Mouse (Mus musculus): Measurements from ENCODE around the gene Palld. TPM values are rescaled to one million over a fixed set of nuclear protein-coding genes. Genes with fewer than 3 reads are reported as not detected.

The Palld gene
- polyA plus RNA-seq, 1 experiment from 2014 or later, result 7.2 TPM

DNA sequence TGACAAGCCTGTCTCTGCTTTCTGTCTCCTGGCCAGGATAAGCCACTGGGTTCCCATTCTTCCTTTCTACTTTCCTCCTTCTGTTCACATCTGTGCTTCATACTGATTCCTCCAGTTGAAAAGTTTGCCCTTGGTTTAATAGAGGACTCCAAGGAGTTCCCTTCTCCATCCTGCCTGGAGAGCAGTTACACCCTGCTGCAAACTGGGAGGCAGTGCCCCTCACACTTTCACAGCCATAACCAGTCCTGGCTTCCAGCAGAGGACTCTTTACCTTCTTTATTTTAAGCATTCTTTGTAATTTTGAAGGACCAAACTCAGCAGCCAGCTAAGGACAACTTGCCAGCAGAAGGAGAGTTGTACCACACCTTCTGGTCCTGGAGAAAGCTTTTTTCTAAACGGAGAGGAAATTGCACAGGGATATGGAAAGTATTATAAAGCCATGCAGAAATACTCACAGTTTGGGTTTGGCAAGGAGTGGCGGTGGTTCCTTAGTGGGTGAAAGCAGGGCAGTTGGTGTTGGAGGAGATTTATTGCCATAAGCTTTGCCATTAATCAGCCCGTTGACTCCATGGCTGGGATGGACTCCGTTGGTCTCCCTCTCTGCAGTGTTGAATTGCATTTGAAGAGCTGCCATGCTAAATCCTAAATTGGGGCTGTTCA is 218.1 kb downstream of the Palld start:
- no peak overlapping the region for H3K27ac ChIP-seq
- 97% methylated on average over 4 of the region's 4 CpGs for WGBS (ENCODE audit: missing documents)
- H3K79me2 ChIP-seq (ENCODE audit: inconsistent target), result no peaks in the 10 kb centered on the region
- no peaks in the 10 kb centered on the region for H3K36me3 ChIP-seq (ENCODE audit: inconsistent target)
- H3K4me3 ChIP-seq (ENCODE audit: inconsistent target), result no peak overlapping the region

DNA sequence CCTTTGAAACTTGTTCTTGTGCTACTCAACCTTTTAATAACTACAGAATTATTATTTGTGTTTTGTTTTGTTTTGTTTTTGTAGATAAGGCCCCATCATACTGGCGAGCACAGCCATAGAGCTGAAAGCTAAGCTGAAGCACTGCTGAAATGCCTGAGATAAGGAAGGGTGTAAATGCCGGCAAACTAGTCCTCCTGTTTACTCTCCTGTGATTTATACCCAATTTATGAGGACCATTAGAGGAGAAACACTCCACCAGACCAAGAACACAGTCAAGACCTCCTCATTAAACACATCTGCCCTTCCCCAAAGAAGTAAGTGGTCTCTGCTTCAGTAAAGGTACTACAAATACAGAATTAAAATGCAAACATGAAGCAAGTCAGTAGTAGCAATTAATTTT is 219.6 kb downstream of the Palld start:
- H3K36me3 ChIP-seq (ENCODE audit: inconsistent target), result no peaks in the 10 kb centered on the region
- 94% methylated on average over 2 of the region's 2 CpGs for WGBS (ENCODE audit: missing documents)
- no peaks in the 10 kb centered on the region for H3K79me2 ChIP-seq (ENCODE audit: inconsistent target)
- no peak overlapping the region for H3K4me3 ChIP-seq (ENCODE audit: inconsistent target)
- H3K27ac ChIP-seq, result no peak overlapping the region

DNA sequence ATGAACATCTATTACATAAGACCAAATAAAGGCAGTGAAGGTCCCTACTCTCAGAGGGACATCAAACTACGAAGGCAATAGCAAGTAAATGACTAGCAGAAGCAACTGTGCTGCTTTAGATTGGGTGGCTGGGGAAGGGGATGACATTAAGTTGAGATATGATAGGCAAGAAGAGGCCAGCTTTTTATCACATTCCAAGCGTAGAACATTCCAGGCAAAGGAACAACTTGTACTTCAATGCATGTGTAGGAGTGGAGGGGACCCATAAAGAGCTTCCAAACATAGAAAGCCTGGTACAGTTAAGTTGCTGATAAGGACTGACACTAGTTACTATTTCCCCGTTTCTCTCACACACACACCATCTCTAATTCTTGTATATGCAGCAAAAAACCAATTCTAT is 221.3 kb downstream of the Palld start:
- WGBS (ENCODE audit: missing documents), result 95% methylated on average over 3 of the region's 3 CpGs

DNA sequence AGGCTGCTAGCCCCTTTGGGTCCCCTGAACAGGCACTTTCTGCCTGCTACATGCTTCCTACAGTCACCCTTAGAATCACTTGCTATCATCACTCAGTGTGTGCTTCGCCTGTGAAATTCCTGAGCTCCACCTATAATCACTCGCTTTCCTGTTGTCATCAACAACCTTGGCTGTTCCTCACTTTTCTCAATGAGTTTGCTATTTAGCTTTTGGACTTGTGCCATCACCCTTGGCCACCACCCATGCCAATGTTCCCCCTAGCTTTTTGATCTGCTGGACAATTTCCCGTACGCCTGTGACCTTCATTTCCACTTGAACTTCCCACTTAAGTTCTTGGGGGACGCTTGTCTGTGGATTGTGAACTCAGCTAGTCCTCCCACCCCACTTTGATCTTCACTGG is 225.3 kb downstream of the Palld start:
- 85% methylated on average over 4 of the region's 5 CpGs for WGBS (ENCODE audit: missing documents)
- Histone ChIP-seq H3K27ac (no peak overlapping the region), H3K36me3 (ENCODE audit: inconsistent target) (no peaks in the 10 kb centered on the region), H3K79me2 (ENCODE audit: inconsistent target) (no peaks in the 10 kb centered on the region), H3K4me3 (ENCODE audit: inconsistent target) (no peak overlapping the region)

More for the DNA sequence above, 221.3 kb downstream of the Palld start:
- no peak overlapping the region for H3K27ac ChIP-seq
- H3K4me3 ChIP-seq (ENCODE audit: inconsistent target), result no peak overlapping the region
- no peaks in the 10 kb centered on the region for H3K79me2 ChIP-seq (ENCODE audit: inconsistent target)
- no peaks in the 10 kb centered on the region for H3K36me3 ChIP-seq (ENCODE audit: inconsistent target)

DNA sequence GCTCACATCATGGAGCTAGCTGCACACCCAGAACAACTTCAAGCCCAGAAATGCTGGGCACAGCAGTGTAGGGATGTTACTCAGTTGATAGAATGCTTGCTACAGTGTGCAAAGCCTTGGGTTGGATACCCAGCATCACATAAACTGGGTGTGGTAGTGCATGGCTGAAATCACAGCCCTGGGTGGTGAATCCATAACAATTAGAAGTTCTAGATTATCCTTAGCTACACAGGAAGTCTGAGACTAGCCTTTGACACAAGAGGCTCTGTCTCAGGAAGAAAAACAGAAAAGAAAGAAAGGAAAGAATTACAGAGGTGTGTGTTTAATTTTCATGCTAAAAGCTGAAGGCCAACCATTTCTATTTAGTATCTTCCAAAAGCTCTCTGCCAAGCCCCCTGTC is 231.3 kb downstream of the Palld start:
- no peaks in the 10 kb centered on the region for H3K79me2 ChIP-seq (ENCODE audit: inconsistent target)
- no peak overlapping the region for H3K4me3 ChIP-seq (ENCODE audit: inconsistent target)
- no peak overlapping the region for H3K27ac ChIP-seq
- no peaks in the 10 kb centered on the region for H3K36me3 ChIP-seq (ENCODE audit: inconsistent target)

DNA sequence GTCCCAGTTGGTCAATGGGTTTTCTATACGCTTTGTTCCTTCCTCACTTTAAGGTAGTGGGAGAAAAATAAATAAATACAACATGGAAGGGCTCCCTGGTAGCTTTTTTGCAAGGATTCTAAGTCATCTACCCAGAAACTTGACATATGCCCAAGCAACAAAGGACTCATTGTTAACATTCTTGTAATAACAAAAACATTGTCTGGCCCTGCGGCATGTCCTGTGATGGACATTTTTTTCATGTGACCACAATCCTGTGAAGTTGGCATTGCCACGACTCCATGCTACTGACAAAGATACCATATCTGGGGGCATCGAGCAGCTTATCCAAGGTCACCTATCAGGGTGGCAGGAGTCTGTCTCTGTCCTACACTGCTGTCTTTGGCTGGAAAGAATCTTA is 232.1 kb downstream of the Palld start:
- no peak overlapping the region for H3K4me3 ChIP-seq (ENCODE audit: inconsistent target)
- WGBS (ENCODE audit: missing documents), result 96% methylated on average over 4 of the region's 4 CpGs

DNA sequence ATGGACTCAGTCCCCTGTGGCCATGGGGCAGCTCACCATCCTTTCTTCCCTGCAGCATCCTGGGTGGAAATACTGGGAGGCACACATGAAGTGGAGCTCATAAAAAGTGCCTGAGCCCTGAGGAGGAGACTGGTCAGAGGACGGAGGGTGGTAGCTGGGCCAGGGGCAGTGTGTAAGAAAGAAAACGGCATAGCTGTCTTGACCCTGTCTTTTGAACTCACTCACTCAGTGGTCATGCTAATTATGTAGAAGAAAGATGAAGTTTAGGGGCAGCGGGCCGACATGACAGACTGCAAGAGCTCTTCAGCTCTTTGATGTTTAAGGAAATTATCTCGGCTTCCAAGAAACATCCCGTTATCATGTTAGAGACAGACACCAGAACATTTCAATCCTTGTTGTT is 235.6 kb downstream of the Palld start:
- Histone ChIP-seq H3K36me3 (ENCODE audit: inconsistent target) (no peaks in the 10 kb centered on the region), H3K4me3 (ENCODE audit: inconsistent target) (no peak overlapping the region), H3K79me2 (ENCODE audit: inconsistent target) (no peaks in the 10 kb centered on the region), H3K27ac (no peak overlapping the region)
- 96% methylated on average over 6 of the region's 6 CpGs for WGBS (ENCODE audit: missing documents)

More for the DNA sequence above, 232.1 kb downstream of the Palld start:
- Histone ChIP-seq H3K27ac (no peak overlapping the region), H3K36me3 (ENCODE audit: inconsistent target) (no peaks in the 10 kb centered on the region), H3K79me2 (ENCODE audit: inconsistent target) (no peaks in the 10 kb centered on the region)

DNA sequence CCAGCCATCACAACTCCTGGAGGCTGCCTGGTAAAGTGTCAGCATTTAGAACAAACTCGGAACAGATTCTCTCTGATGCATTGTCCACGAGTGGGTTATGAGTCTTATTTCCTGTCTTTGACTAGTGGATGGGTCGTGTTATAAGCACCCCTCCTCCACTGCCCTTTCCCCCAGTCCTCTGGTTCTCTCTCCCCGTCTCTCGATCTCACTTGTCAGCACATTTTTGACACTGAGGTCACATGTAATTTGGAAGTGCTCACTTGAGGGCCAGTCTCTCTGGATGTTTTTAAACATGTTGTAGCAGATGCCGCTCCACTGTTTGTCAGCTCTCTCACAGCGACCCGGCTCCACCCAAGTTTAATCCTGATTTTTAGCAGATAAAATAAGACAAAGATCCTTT is 237.5 kb downstream of the Palld start:
- no peaks in the 10 kb centered on the region for H3K36me3 ChIP-seq (ENCODE audit: inconsistent target)
- 75% methylated on average over 8 of the region's 8 CpGs for WGBS (ENCODE audit: missing documents)
- no peaks in the 10 kb centered on the region for H3K79me2 ChIP-seq (ENCODE audit: inconsistent target)
- H3K27ac ChIP-seq, result no peak overlapping the region
- no peak overlapping the region for H3K4me3 ChIP-seq (ENCODE audit: inconsistent target)

DNA sequence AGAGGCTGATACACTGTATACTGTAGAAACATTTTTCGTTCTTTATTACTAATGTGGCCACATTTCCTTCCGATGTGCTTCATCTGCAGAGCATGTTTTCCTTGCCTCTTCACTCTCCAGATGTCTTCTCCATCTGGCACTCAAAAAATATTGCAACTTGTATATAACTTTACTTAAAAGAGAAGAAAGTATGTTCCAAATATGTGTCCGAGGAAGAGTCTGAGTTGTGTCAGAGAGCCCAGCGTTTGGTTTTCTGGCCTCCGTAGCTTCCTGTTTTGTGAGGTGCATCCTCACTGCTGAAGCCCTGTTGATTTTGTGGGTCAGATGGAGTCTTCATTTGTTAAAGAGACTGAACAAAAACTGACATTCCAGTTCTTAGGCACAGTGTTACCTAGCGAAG is 238.3 kb downstream of the Palld start:
- no peaks in the 10 kb centered on the region for H3K36me3 ChIP-seq (ENCODE audit: inconsistent target)
- 89% methylated on average over 6 of the region's 6 CpGs for whole genome bisulfite sequencing (ENCODE audit: missing documents)
- no peaks in the 10 kb centered on the region for H3K79me2 ChIP-seq (ENCODE audit: inconsistent target)
- no peak overlapping the region for H3K27ac ChIP-seq
- no peak overlapping the region for H3K4me3 ChIP-seq (ENCODE audit: inconsistent target)

DNA sequence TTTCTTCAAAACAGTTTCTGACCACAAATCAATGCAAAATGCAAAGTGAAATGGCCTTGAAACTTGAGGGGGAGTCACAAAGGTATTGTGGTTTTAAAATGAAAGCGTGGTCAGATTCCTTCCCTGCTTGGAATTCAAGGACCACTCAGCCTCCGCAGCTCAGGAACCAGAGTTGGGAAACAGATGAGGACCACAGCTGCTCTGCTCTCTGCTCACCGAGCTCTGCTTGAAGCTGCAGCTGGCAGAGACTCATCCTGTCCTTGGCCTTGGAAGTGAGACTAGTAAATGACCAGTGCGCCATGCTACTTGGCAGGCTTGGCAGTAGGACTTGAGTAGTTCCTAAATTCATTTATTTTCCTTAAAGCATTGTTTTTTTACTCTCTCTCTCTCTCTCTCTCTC is 239.7 kb downstream of the Palld start:
- no peaks in the 10 kb centered on the region for H3K36me3 ChIP-seq (ENCODE audit: inconsistent target)
- WGBS (ENCODE audit: missing documents), result 90% methylated on average over 4 of the region's 4 CpGs
- H3K79me2 ChIP-seq (ENCODE audit: inconsistent target), result no peaks in the 10 kb centered on the region
- H3K27ac ChIP-seq, result no peak overlapping the region
- H3K4me3 ChIP-seq (ENCODE audit: inconsistent target), result no peak overlapping the region

DNA sequence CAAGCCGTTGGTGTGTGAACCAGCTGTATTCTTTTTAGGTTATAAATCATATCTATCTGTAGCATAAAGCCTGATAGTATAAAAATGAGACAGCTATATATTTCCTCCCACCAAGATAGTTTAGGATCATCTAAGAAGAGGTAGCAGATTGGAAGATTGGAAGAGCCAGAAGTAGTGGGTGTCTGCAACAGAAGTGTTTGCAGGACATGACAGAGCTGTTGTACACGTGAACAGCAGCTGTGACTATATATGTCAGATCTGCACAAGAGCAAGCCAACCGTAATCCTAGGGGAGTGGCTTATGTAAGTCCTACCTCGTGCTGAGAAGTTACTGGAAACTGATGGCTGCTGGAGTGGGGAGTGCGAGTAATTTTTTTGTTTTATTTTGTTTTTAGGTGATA is 240.9 kb downstream of the Palld start:
- no peak overlapping the region for H3K27ac ChIP-seq
- no peak overlapping the region for H3K4me3 ChIP-seq (ENCODE audit: inconsistent target)
- H3K36me3 ChIP-seq (ENCODE audit: inconsistent target), result no peaks in the 10 kb centered on the region
- H3K79me2 ChIP-seq (ENCODE audit: inconsistent target), result no peaks in the 10 kb centered on the region
- 91% methylated on average over 5 of the region's 5 CpGs for WGBS (ENCODE audit: missing documents)

DNA sequence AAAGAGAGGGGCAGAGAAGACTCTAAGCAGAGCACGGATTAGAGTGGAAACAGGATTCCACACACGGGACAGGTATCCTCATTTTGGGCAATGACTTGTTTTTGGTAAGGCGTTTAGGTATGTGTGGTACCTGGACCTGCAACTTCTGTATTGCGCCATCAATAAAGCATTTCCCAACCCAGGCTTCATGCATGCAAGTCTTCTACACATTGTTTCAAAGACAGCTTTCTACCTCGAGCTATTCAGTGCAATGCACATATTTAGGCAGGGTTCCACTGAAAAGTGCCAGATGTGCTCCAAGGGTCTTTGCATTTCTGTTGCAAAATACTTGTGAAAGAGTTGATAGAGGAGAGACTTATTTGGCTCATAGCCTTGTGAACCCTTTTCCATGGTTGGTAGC is 241.5 kb downstream of the Palld start:
- Histone ChIP-seq H3K4me3 (ENCODE audit: inconsistent target) (no peak overlapping the region), H3K36me3 (ENCODE audit: inconsistent target) (no peaks in the 10 kb centered on the region), H3K27ac (no peak overlapping the region), H3K79me2 (ENCODE audit: inconsistent target) (no peaks in the 10 kb centered on the region)
- WGBS (ENCODE audit: missing documents), result 91% methylated on average over 5 of the region's 5 CpGs

DNA sequence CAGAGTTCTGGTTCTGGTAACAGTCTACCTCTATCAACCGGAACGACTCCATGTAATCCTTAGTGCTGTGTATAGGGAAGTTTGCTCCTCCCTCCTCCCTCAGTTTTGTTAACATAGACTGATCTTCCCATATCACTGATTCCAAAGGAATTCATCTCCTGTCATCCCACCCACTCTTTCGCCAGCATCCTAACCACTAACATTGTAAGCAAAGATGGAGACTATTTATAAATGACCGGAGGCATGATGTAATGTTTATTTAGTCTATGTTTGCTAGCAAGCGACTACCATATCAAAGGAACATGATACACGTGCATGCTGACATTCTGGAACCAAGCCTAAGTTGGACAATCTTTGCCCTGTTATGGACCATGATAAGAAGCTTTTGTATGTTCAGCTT is 250.5 kb downstream of the Palld start:
- no peaks in the 10 kb centered on the region for H3K79me2 ChIP-seq (ENCODE audit: inconsistent target)
- H3K36me3 ChIP-seq (ENCODE audit: inconsistent target), result no peaks in the 10 kb centered on the region
- WGBS (ENCODE audit: missing documents), result 93% methylated on average over 6 of the region's 6 CpGs
- H3K27ac ChIP-seq, result no peak overlapping the region
- H3K4me3 ChIP-seq (ENCODE audit: inconsistent target), result no peak overlapping the region

DNA sequence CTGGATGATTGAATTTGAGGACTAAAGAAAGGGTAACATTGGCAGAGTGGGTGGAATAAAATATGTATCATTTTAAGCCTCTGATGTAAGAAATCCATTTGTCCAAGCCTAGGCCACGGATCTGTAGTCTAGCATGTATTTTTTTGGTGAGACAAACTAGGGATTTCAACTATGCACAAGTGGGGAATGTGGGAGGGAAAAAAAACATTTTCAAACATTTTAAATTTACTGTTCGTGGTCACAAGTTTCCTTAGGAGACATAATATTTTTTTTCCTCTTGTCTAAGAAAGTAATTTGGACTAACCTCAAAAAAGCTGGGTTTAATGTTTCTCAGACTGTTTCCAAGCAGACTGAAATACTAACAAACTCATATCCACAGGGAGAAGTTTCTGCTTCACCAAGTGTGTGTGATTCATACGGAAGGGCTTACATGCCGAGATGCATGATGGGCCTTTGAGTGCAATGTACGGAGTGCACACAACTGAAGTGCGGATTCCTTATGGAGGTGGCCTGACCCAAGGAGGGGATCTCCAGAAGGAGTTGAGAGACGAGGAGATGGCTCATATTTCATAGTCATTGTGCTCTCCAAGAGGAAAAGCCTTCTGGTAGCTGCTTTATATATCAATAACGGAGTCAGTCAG is 256.2 kb downstream of the Palld start:
- Histone ChIP-seq H3K79me2 (ENCODE audit: inconsistent target) (no peaks in the 10 kb centered on the region), H3K27ac (no peak overlapping the region), H3K36me3 (ENCODE audit: inconsistent target) (no peaks in the 10 kb centered on the region), H3K4me3 (ENCODE audit: inconsistent target) (no peak overlapping the region)
- 92% methylated on average over 8 of the region's 8 CpGs for WGBS (ENCODE audit: missing documents)

DNA sequence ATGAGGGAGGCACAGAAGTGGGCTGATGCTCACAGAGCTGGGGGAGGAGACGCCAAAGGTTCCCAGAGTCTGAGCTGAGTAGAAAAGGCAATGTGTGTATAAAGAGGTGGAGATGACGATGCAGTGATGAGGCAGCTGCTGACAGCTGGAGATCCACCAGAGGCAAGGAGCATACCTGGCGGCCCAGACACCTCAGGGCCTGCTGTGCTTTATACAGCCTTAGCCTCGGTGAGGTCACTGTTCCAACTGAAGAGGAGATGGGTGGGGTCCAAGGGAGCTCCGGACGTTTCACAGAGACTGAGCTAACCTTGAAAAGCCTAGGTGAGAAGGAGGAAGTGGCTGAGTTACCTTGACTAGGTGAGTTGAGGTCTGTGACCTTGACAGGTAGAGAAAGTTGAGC is 256.8 kb downstream of the Palld start:
- H3K79me2 ChIP-seq (ENCODE audit: inconsistent target), result no peaks in the 10 kb centered on the region
- H3K4me3 ChIP-seq (ENCODE audit: inconsistent target), result no peak overlapping the region
- 89% methylated on average over 6 of the region's 6 CpGs for WGBS (ENCODE audit: missing documents)
- no peak overlapping the region for H3K27ac ChIP-seq
- H3K36me3 ChIP-seq (ENCODE audit: inconsistent target), result no peaks in the 10 kb centered on the region

DNA sequence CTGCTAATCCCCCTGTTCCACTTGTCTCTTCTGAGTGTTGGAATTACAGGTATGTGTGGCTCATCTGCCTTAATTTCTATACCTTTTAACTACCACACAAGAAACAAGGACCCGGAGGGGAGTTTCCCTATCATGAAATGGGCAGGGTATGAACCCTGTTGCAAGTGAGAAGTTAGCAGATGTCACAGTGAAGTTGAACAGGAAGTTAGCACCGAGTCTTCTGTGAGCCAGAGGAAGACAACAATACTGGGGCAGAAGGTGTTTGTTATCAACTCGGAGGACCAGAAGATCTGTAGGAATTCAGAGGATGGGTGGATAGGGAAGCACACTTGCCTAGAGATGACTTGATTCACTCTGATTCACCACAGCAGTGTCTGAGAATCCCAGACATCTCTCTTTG is 259.3 kb downstream of the Palld start:
- no peak overlapping the region for H3K4me3 ChIP-seq (ENCODE audit: inconsistent target)
- WGBS (ENCODE audit: missing documents), result 29% methylated on average over 3 of the region's 3 CpGs

More for the DNA sequence above, 259.3 kb downstream of the Palld start:
- Histone ChIP-seq H3K36me3 (ENCODE audit: inconsistent target) (no peaks in the 10 kb centered on the region), H3K27ac (no peak overlapping the region), H3K79me2 (ENCODE audit: inconsistent target) (no peaks in the 10 kb centered on the region)

All from macrophage (primary cell).